Mouse (Mus musculus) cerebellum, adult 2 months (tissue): ENCODE results near the gene Bves.

Experiments used
- CTCF ChIP-seq: fragments of 200-500 bp; IDR thresholded peaks from 2 replicates; pipeline ENCODE4 v1.5.1; 2011; ENCODE audit warnings: low read depth, mild to moderate bottlenecking, control low read depth, low read length, moderate library complexity, borderline replicate concordance; ENCODE audit not compliant: insufficient read depth
- POLR2A ChIP-seq: fragments of 200-500 bp; IDR thresholded peaks from 2 replicates; pipeline ENCODE4 v1.6.1; 2011; ENCODE audit warnings: low read length, control low read depth, borderline replicate concordance; ENCODE audit not compliant: insufficient read depth

GRCm38 (mm10) chr10:45324159-45324558 is 11.4 kb upstream of the Bves start:
- no peak for TF ChIP-seq POLR2A
- TF ChIP-seq CTCF = no peak
